Mouse (Mus musculus) kidney, adult 2 months (tissue): Measurements from ENCODE around the gene Art2b.

Experiments
- CTCF ChIP-seq: fragments of 200-500 bp; conservative IDR thresholded peaks from 2 replicates; pipeline ENCODE4 v1.5.1; 2011; ENCODE audit warnings: low read depth, mild to moderate bottlenecking, control low read depth, low read length, moderate library complexity, mixed read lengths; ENCODE audit not compliant: insufficient read depth, insufficient read length
- POLR2A ChIP-seq: fragments of 200-500 bp; IDR thresholded peaks from one replicate; pipeline ENCODE4 v1.6.1; 2011; ENCODE audit warnings: low read depth, low read length, control low read depth

DNA sequence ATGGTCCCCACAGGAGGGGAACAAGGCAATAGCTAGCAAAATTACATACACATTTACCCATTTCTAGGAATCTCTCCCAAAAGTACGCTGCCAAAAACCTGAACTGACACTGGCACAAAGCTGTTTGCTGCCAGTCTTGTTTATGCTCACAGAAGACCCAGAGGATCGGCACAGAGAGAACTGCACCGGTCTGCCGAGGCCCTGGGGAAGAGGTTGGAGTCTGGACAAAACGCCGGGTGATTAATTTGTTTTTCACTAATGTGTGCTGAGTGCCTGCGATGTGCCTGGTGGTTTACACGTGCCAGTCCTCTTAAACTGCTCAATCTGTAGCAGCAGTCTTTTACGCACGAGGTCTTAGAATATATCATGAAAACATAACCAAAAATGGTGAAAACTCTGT, 50.3 kb downstream of the Art2b start:
- TF ChIP-seq POLR2A, result no peak
- no peak for TF ChIP-seq CTCF
